Mouse (Mus musculus): ENCODE data around the gene Pde8a.

The Pde8a gene

GRCm38 (mm10) chr7:81337785-81338521 is 124.6 kb downstream of the Pde8a start:
- peaks cover 78% of the 10 kb centered on the region for H3K4me1 ChIP-seq (replicated peaks; ENCODE audit: low read depth, low read length)
- peaks cover 78% of the 10 kb centered on the region for H3K36me3 ChIP-seq (ENCODE audit: insufficient read depth, low read length)
- H3K4me3 ChIP-seq (replicated peaks; ENCODE audit: low read length): peak overlapping the region; percentile 29; the same call in 1 of the 2 replicates
- TF ChIP-seq CTCF (conservative IDR thresholded peaks at IDR 0.05; ENCODE audit: low read length) (no peak), POU5F1 (IDR thresholded peaks at IDR 0.05; ENCODE audit: borderline replicate concordance, low read length) (no peak), NANOG (IDR thresholded peaks at IDR 0.05; ENCODE audit: borderline replicate concordance, low read length) (no peak)
- no peaks in the 10 kb centered on the region for H3K9me3 ChIP-seq (ENCODE audit: low read length)
- no peaks in the 10 kb centered on the region for H3K27me3 ChIP-seq (ENCODE audit: insufficient read depth, low read length)

- H3K36me3 ChIP-seq (ENCODE audit: insufficient read depth, low read length): peaks cover 78% of the 10 kb centered on the region
- H3K4me1 ChIP-seq (replicated peaks; ENCODE audit: low read depth, low read length): peaks cover 78% of the 10 kb centered on the region
- no peaks in the 10 kb centered on the region for H3K27me3 ChIP-seq (ENCODE audit: insufficient read depth, low read length)
- H3K9me3 ChIP-seq (ENCODE audit: low read length): no peaks in the 10 kb centered on the region
- TF ChIP-seq POU5F1 (IDR thresholded peaks at IDR 0.05; ENCODE audit: borderline replicate concordance, low read length) (no peak), NANOG (IDR thresholded peaks at IDR 0.05; ENCODE audit: borderline replicate concordance, low read length) (no peak), CTCF (conservative IDR thresholded peaks at IDR 0.05; ENCODE audit: low read length) (no peak)
- peak overlapping the region; percentile 29; the same call in 1 of the 2 replicates for H3K4me3 ChIP-seq (replicated peaks; ENCODE audit: low read length)
These were observed 125.1 kb downstream of the Pde8a start for GRCm38 (mm10) chr7:81338522-81338873.

- Histone ChIP-seq H3K36me3 (ENCODE audit: insufficient read depth, low read length) (peaks cover 78% of the 10 kb centered on the region), H3K4me3 (replicated peaks; ENCODE audit: low read length) (no peak overlapping the region), H3K4me1 (replicated peaks; ENCODE audit: low read depth, low read length) (peaks cover 73% of the 10 kb centered on the region), H3K27me3 (ENCODE audit: insufficient read depth, low read length) (no peaks in the 10 kb centered on the region), H3K9me3 (ENCODE audit: low read length) (no peaks in the 10 kb centered on the region)
- no peak for TF ChIP-seq POU5F1 (IDR thresholded peaks at IDR 0.05; ENCODE audit: borderline replicate concordance, low read length)
- TF ChIP-seq CTCF (conservative IDR thresholded peaks at IDR 0.05; ENCODE audit: low read length): peak; percentile 91
These were observed 126.4 kb downstream of the Pde8a start for GRCm38 (mm10) chr7:81339783-81340182.

- Histone ChIP-seq H3K27me3 (ENCODE audit: insufficient read depth, low read length) (no peaks in the 10 kb centered on the region), H3K4me3 (replicated peaks; ENCODE audit: low read length) (peak overlapping the region; percentile 100), H3K9me3 (ENCODE audit: low read length) (no peaks in the 10 kb centered on the region), H3K4me1 (replicated peaks; ENCODE audit: low read depth, low read length) (peaks cover 66% of the 10 kb centered on the region), H3K36me3 (ENCODE audit: insufficient read depth, low read length) (peaks cover 68% of the 10 kb centered on the region)
- TF ChIP-seq POU5F1 (IDR thresholded peaks at IDR 0.05; ENCODE audit: borderline replicate concordance, low read length) (no peak), CTCF (conservative IDR thresholded peaks at IDR 0.05; ENCODE audit: low read length) (peak; percentile 65), NANOG (IDR thresholded peaks at IDR 0.05; ENCODE audit: borderline replicate concordance, low read length) (no peak)
These were observed 128.2 kb downstream of the Pde8a start for GRCm38 (mm10) chr7:81341563-81341962.

- Histone ChIP-seq H3K27me3 (ENCODE audit: insufficient read depth, low read length) (no peaks in the 10 kb centered on the region), H3K36me3 (ENCODE audit: insufficient read depth, low read length) (peaks cover 62% of the 10 kb centered on the region), H3K4me3 (replicated peaks; ENCODE audit: low read length) (peak overlapping the region; percentile 100), H3K9me3 (ENCODE audit: low read length) (no peaks in the 10 kb centered on the region), H3K4me1 (replicated peaks; ENCODE audit: low read depth, low read length) (peaks cover 63% of the 10 kb centered on the region)
- TF ChIP-seq NANOG (IDR thresholded peaks at IDR 0.05; ENCODE audit: borderline replicate concordance, low read length) (no peak), POU5F1 (IDR thresholded peaks at IDR 0.05; ENCODE audit: borderline replicate concordance, low read length) (no peak), CTCF (conservative IDR thresholded peaks at IDR 0.05; ENCODE audit: low read length) (no peak)
These were observed 129.1 kb downstream of the Pde8a start for GRCm38 (mm10) chr7:81342356-81343094.

- peak overlapping the region; percentile 100 for H3K4me3 ChIP-seq (replicated peaks; ENCODE audit: low read length)
- H3K27me3 ChIP-seq (ENCODE audit: insufficient read depth, low read length): no peaks in the 10 kb centered on the region
- no peak for TF ChIP-seq POU5F1 (IDR thresholded peaks at IDR 0.05; ENCODE audit: borderline replicate concordance, low read length)
- TF ChIP-seq CTCF (conservative IDR thresholded peaks at IDR 0.05; ENCODE audit: low read length): no peak
- TF ChIP-seq NANOG (IDR thresholded peaks at IDR 0.05; ENCODE audit: borderline replicate concordance, low read length): no peak
- H3K9me3 ChIP-seq (ENCODE audit: low read length): no peaks in the 10 kb centered on the region
- peaks cover 58% of the 10 kb centered on the region for H3K36me3 ChIP-seq (ENCODE audit: insufficient read depth, low read length)
- H3K4me1 ChIP-seq (replicated peaks; ENCODE audit: low read depth, low read length): peaks cover 59% of the 10 kb centered on the region
These were observed 129.9 kb downstream of the Pde8a start for GRCm38 (mm10) chr7:81343316-81343715.

- H3K4me3 ChIP-seq (replicated peaks; ENCODE audit: low read length): peak overlapping the region; percentile 100
- TF ChIP-seq CTCF (conservative IDR thresholded peaks at IDR 0.05; ENCODE audit: low read length): no peak
- no peak for TF ChIP-seq NANOG (IDR thresholded peaks at IDR 0.05; ENCODE audit: borderline replicate concordance, low read length)
- TF ChIP-seq POU5F1 (IDR thresholded peaks at IDR 0.05; ENCODE audit: borderline replicate concordance, low read length): no peak
- peaks cover 56% of the 10 kb centered on the region for H3K4me1 ChIP-seq (replicated peaks; ENCODE audit: low read depth, low read length)
- H3K27me3 ChIP-seq (ENCODE audit: insufficient read depth, low read length): no peaks in the 10 kb centered on the region
- H3K9me3 ChIP-seq (ENCODE audit: low read length): no peaks in the 10 kb centered on the region
- peaks cover 54% of the 10 kb centered on the region for H3K36me3 ChIP-seq (ENCODE audit: insufficient read depth, low read length)
These were observed 130.4 kb downstream of the Pde8a start for GRCm38 (mm10) chr7:81343831-81344230.

GRCm38 (mm10) chr7:81344544-81345446 is 131.4 kb downstream of the Pde8a start, which contains the start of gene Rps17:
Gene Rps17 (minus strand): TSS chr7:81345254.
- H3K4me3 ChIP-seq (replicated peaks; ENCODE audit: low read length): peak within 1 kb of the TSS; percentile 100
- H3K27me3 ChIP-seq (ENCODE audit: insufficient read depth, low read length): no peaks in the 10 kb centered on the region
- H3K9me3 ChIP-seq (ENCODE audit: low read length): no peaks in the 10 kb centered on the region
- H3K4me1 ChIP-seq (replicated peaks; ENCODE audit: low read depth, low read length): peaks cover 50% of the 10 kb centered on the region
- H3K36me3 ChIP-seq (ENCODE audit: insufficient read depth, low read length): peaks cover 48% of the 10 kb centered on the region
- TF ChIP-seq NANOG (IDR thresholded peaks at IDR 0.05; ENCODE audit: borderline replicate concordance, low read length): no peak
- TF ChIP-seq CTCF (conservative IDR thresholded peaks at IDR 0.05; ENCODE audit: low read length): peak; percentile 43
